Mouse (Mus musculus) lung, adult 2 months (tissue): ENCODE measurements around the gene Taf9. TPM values are rescaled to one million over a fixed set of nuclear protein-coding genes. Genes with fewer than 3 reads are reported as not detected.

Experiments
- DNase-seq: peaks from one replicate; pipeline ENCODE4 v3.0.0; 2022
- H3K4me1 ChIP-seq: fragments of 200-500 bp; 2 replicates; pipeline ENCODE4 v1.6.1; 2011; ENCODE audit warnings: low read length; ENCODE audit not compliant: control insufficient read depth, insufficient read depth
- H3K4me3 ChIP-seq: fragments of 200-500 bp; replicated peaks from 2 replicates; pipeline ENCODE3; 2011; ENCODE audit warnings: low read depth, mild to moderate bottlenecking, control low read depth, low read length; ENCODE audit errors: extremely low read depth
- CTCF ChIP-seq: fragments of 200-500 bp; IDR thresholded peaks from 2 replicates; pipeline ENCODE4 v1.5.1; 2011; ENCODE audit warnings: mild to moderate bottlenecking, low read length, control low read depth; ENCODE audit not compliant: insufficient read depth
- POLR2A ChIP-seq: fragments of 200-500 bp; IDR thresholded peaks from 2 replicates; pipeline ENCODE4 v1.6.1; 2011; ENCODE audit warnings: low read depth, mild to moderate bottlenecking, control low read depth, low read length, borderline replicate concordance; ENCODE audit errors: extremely low read depth
- WGBS: fragments of 180-500 bp; shearing (Covaris S2); methylation state at CpG from one replicate; pipeline ENCODE4 v1.1.7; 2018; 5-methylcytosine and 5-hydroxymethylcytosine counted together
- polyA plus RNA-seq: library from polyadenylated mRNA; depleted of rRNA; stranded (reverse); fragments of >200 nt; gene quantifications from 2 replicates; pipeline ENCODE4 v1.2.3, GENCODE M21; 2012

Gene Taf9
- polyA plus RNA-seq, 1 experiment: 3.3 TPM

- peak; percentile 69 for DNase-seq
- no peak; the same call in 1 of the 2 replicates for TF ChIP-seq POLR2A
- TF ChIP-seq CTCF: no peak
- 6% methylated on average over 77 of the region's 77 CpGs for WGBS
- Histone ChIP-seq H3K4me1 (no peaks in the 10 kb centered on the region), H3K4me3 (peak within 1 kb of the TSS; percentile 31)
These were observed 34.9 kb upstream of the Taf9 start, which contains the start of gene Marveld2 for GRCm38 (mm10) chr13:100616181-100617087. Marveld2 (minus strand) TSS chr13:100616971.

- TF ChIP-seq POLR2A: no peak
- TF ChIP-seq CTCF: no peak
- Histone ChIP-seq H3K4me3 (no peak overlapping the region), H3K4me1 (no peaks in the 10 kb centered on the region)
- 88% methylated on average over 13 of the region's 13 CpGs for WGBS
- no peak for DNase-seq
These were observed 33.8 kb upstream of the Taf9 start for GRCm38 (mm10) chr13:100617583-100617982.

- no peak overlapping the region for H3K4me3 ChIP-seq
- WGBS: 75% methylated on average over 4 of the region's 4 CpGs
- TF ChIP-seq CTCF: no peak
These were observed 29.1 kb upstream of the Taf9 start for GRCm38 (mm10) chr13:100622241-100622640.

GRCm38 (mm10) chr13:100634106-100634691 is 17.2 kb upstream of the Taf9 start:
- DNase-seq: no peak
- WGBS: 66% methylated on average over 3 of the region's 3 CpGs
- no peaks in the 10 kb centered on the region for H3K4me1 ChIP-seq
- TF ChIP-seq POLR2A: no peak
- no peak for TF ChIP-seq CTCF
- no peak overlapping the region for H3K4me3 ChIP-seq

More at GRCm38 (mm10) chr13:100622241-100622640, 29.1 kb upstream of the Taf9 start:
- H3K4me1 ChIP-seq: no peaks in the 10 kb centered on the region
- DNase-seq: no peak

GRCm38 (mm10) chr13:100642471-100643209 is 8.7 kb upstream of the Taf9 start:
- TF ChIP-seq CTCF: no peak
- TF ChIP-seq POLR2A: no peak
- 78% methylated on average over 4 of the region's 4 CpGs for WGBS
- Histone ChIP-seq H3K4me1 (no peaks in the 10 kb centered on the region), H3K4me3 (no peak overlapping the region)
- DNase-seq: no peak

GRCm38 (mm10) chr13:100648223-100648622 is 3.2 kb upstream of the Taf9 start:
- DNase-seq: no peak
- TF ChIP-seq CTCF (no peak), POLR2A (no peak)
- 88% methylated on average over 8 of the region's 8 CpGs for WGBS
- Histone ChIP-seq H3K4me3 (no peak overlapping the region), H3K4me1 (no peaks in the 10 kb centered on the region; the same call in none of the 2 replicates)

GRCm38 (mm10) chr13:100650550-100651438 is 585 bp upstream of the Taf9 start, which contains the start of the genes Ak6 and Rad17:
Ak6 (plus strand) TSS chr13:100650979.
Rad17 (minus strand) TSS chr13:100651051.
- Histone ChIP-seq H3K4me1 (no peaks in the 10 kb centered on the region; the same call in none of the 2 replicates), H3K4me3 (peak within 1 kb of the TSS; percentile 99)
- TF ChIP-seq POLR2A: peak; percentile 73
- no peak for TF ChIP-seq CTCF
- under 1% methylated on average over 73 of the region's 73 CpGs for WGBS
- peak; percentile 97 for DNase-seq

- WGBS: 93% methylated on average over 5 of the region's 5 CpGs
- no peak for TF ChIP-seq CTCF
- TF ChIP-seq POLR2A: no peak
- Histone ChIP-seq H3K4me3 (no peak overlapping the region), H3K4me1 (no peaks in the 10 kb centered on the region)
- DNase-seq: no peak
These were observed 6.7 kb downstream of the Taf9 start for GRCm38 (mm10) chr13:100658091-100658490.
